Mouse (Mus musculus) heart, embryonic 11.5 days (tissue): Measurements from ENCODE around the gene Slx4ip. TPM values are rescaled to one million over a fixed set of nuclear protein-coding genes. Genes with fewer than 3 reads are reported as not detected.

Experiments
- ATAC-seq: fragments of 200-750 bp; cut with Nextera tagmentation; replicated peaks from 2 replicates; pipeline ENCODE4 v1.8.0; 2017; ENCODE audit warnings: moderate library complexity; ENCODE audit not compliant: insufficient number of reproducible peaks, low FRiP score, low TSS enrichment
- H3K27ac ChIP-seq: fragments of 300-500 bp; sonication (generic); 2 replicates; pipeline ENCODE4 v1.5.1; 2014; ENCODE audit warnings: mild to moderate bottlenecking, low read depth, low read length
- H3K27me3 ChIP-seq: fragments of 300-500 bp; sonication (generic); 2 replicates; pipeline ENCODE4 v1.6.1; 2014; ENCODE audit warnings: mild to moderate bottlenecking, low read length, mixed read lengths; ENCODE audit not compliant: control insufficient read depth, insufficient read depth
- H3K36me3 ChIP-seq: fragments of 300-500 bp; sonication (generic); 2 replicates; pipeline ENCODE4 v1.6.1; 2014; ENCODE audit warnings: mild to moderate bottlenecking, low read length, moderate library complexity, mixed read lengths; ENCODE audit not compliant: control insufficient read depth, insufficient read depth
- H3K4me1 ChIP-seq: fragments of 300-500 bp; sonication (generic); 2 replicates; pipeline ENCODE4 v1.6.1; 2014; ENCODE audit warnings: low read length; ENCODE audit not compliant: control insufficient read depth, insufficient read depth
- H3K4me2 ChIP-seq: fragments of 300-500 bp; sonication (generic); 2 replicates; pipeline ENCODE4 v1.6.1; 2014; ENCODE audit warnings: mild to moderate bottlenecking, moderate library complexity
- H3K4me3 ChIP-seq: fragments of 300-500 bp; sonication (generic); 2 replicates; pipeline ENCODE4 v1.5.1; 2014; ENCODE audit warnings: low read depth, low read length
- H3K9ac ChIP-seq: fragments of 300-500 bp; sonication (generic); 2 replicates; pipeline ENCODE4 v1.6.1; 2014; ENCODE audit warnings: mild to moderate bottlenecking, low read depth, low read length, moderate library complexity
- H3K9me3 ChIP-seq: fragments of 300-500 bp; sonication (generic); replicated peaks from 2 replicates; pipeline ENCODE4 v1.6.1; 2016; ENCODE audit warnings: low read length; ENCODE audit not compliant: control insufficient read depth
- WGBS: fragments of 180-500 bp; shearing (Covaris S2); extraction: QIAGEN DNeasy Blood & Tissue Kit; methylation state at CpG from one replicate; pipeline ENCODE4 v1.1.7; 2014; ENCODE audit not compliant: insufficient replicate concordance; 5-methylcytosine and 5-hydroxymethylcytosine counted together
- polyA plus RNA-seq: library from polyadenylated mRNA; unstranded; fragments of >200 nt; fragmentation: Nextera tagmentation; extraction: Ambion mirVana; gene quantifications from 2 replicates; pipeline ENCODE4 v1.2.1, GENCODE M21; 2014

Slx4ip gene
- polyA plus RNA-seq, 1 experiment from 2014 or later: 5.9 TPM

DNA sequence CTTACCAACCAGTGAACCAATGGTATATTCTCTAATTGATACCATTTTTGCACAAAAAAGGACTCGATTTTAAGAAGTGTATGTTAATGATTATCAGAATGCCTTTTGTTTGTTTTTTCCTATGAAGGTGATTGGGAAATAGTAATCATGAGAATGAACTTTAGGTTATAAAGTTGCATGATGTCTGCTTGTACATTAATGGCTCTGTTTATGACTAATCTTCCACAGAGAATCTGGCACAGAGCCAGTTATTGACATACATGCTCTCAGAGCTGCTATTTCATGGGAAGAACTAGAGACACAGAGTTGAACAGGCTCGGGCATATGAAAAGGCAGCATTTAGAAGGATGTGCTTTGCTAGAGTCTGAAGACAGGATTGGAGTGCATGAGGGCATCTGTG is 5.1 kb downstream of the Slx4ip start:
- Histone ChIP-seq H3K27ac (no peak overlapping the region), H3K36me3 (no peaks in the 10 kb centered on the region), H3K9me3 (no peaks in the 10 kb centered on the region), H3K4me3 (no peak overlapping the region), H3K4me1 (no peaks in the 10 kb centered on the region; the same call in 1 of the 2 replicates), H3K4me2 (no peak overlapping the region), H3K27me3 (no peaks in the 10 kb centered on the region), H3K9ac (no peak overlapping the region)
- ATAC-seq: no peak
- WGBS: 78% methylated on average over 2 of the region's 2 CpGs

DNA sequence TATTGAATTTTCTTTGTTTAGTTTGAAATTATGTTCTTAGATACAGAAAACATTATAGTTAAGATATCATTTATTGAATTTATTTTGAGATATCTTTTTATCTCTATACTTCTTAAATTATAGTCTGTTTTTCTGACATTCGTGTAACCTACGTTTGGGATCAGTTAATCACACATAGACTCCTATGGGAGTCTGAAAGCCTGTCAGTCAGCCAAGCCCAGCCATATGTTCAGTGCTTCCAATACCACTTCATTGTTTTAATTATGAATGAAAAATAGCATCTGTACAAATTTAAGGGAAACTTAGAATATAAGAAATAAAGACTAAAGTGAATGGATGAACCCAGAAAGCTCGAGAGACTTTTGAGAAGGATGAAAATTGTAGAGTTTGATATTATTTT is 17.6 kb downstream of the Slx4ip start:
- H3K27me3 ChIP-seq: no peaks in the 10 kb centered on the region
- ATAC-seq: no peak
- WGBS: 79% methylated on average over 3 of the region's 3 CpGs
- peaks cover 5% of the 10 kb centered on the region; the same call in 1 of the 2 replicates for H3K4me1 ChIP-seq
- H3K9me3 ChIP-seq: no peaks in the 10 kb centered on the region
- peaks cover 3% of the 10 kb centered on the region; the same call in 1 of the 2 replicates for H3K36me3 ChIP-seq
- H3K4me2 ChIP-seq: no peak overlapping the region
- no peak overlapping the region for H3K27ac ChIP-seq
- no peak overlapping the region for H3K4me3 ChIP-seq
- no peak overlapping the region for H3K9ac ChIP-seq

DNA sequence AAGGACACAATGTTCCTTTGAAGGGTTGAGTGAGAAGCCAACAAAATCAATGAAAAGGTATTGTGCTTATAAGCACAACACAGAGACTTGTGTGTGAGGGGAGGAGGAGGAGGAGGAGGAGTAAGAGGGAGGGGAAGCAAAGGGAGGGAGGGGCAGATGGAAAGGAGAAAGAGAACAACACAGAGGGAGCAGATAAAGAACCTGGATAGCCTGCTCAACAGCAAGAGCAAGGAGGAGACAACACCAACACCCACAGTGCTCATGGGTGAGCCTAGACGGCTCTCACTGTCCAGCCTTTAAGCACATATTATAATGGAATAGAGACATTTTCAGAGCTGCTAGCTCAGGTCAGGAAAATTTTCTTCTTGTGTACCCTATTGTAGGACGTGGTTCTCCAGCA is 18.3 kb downstream of the Slx4ip start:
- Histone ChIP-seq H3K4me2 (no peak overlapping the region), H3K9ac (no peak overlapping the region), H3K27ac (no peak overlapping the region), H3K4me1 (peaks cover 5% of the 10 kb centered on the region; the same call in 1 of the 2 replicates), H3K27me3 (no peaks in the 10 kb centered on the region), H3K36me3 (peaks cover 3% of the 10 kb centered on the region; the same call in 1 of the 2 replicates), H3K4me3 (no peak overlapping the region), H3K9me3 (no peaks in the 10 kb centered on the region)
- no peak for ATAC-seq
- 62% methylated on average over 2 of the region's 2 CpGs for WGBS

DNA sequence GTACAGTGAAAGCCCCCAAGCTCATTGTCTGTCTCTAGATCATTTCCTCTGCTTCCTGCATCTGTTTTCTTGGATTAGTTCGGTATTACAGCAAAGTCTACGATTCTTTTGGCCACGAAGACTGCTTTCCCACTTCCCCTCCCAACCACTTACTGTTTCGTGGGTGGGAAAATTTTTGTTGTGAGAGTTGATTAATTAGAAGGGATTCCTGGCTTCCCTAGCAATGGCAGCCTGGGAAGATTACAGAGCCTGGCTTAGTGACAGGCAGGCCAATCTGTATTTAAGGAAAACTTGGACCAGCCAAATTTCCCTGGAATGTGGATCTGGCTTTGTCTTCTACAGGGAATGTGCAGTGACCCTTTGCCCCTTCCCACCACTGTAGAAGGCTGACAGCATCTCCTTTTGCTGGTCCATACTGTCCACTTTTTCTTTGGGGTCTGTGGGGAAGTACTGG is 21.0 kb downstream of the Slx4ip start:
- 34% methylated on average over 4 of the region's 4 CpGs for WGBS
- Histone ChIP-seq H3K36me3 (no peaks in the 10 kb centered on the region), H3K4me2 (no peak overlapping the region), H3K27ac (no peak overlapping the region), H3K4me1 (peaks cover 5% of the 10 kb centered on the region; the same call in 1 of the 2 replicates), H3K4me3 (no peak overlapping the region), H3K9me3 (no peaks in the 10 kb centered on the region), H3K9ac (no peak overlapping the region), H3K27me3 (no peaks in the 10 kb centered on the region)
- ATAC-seq: no peak

DNA sequence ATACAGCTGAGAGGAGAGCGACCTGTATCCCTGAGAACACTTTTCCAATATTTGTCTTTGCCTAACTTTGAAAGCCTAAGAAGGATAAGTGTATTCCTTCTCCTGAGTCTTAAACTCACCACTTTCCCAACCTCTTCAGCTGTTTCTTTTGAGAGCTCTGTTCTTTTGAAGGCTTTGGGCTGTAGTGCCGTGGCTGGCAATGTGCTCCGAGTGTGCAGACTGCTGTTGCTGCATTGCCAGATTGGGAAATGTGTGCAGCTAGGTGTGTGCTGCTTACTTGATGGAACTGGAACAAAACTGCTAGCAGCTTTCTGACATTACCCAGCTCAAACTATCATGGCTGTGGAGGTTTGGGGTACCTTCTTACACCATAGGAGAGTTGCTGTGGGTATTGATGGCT is 22.0 kb downstream of the Slx4ip start:
- no peaks in the 10 kb centered on the region for H3K36me3 ChIP-seq
- 79% methylated on average over 3 of the region's 3 CpGs for WGBS
- H3K9ac ChIP-seq: no peak overlapping the region
- no peak overlapping the region for H3K4me3 ChIP-seq
- H3K4me2 ChIP-seq: no peak overlapping the region
- no peaks in the 10 kb centered on the region for H3K27me3 ChIP-seq
- no peak for ATAC-seq
- no peaks in the 10 kb centered on the region for H3K9me3 ChIP-seq
- H3K27ac ChIP-seq: no peak overlapping the region
- peaks cover 5% of the 10 kb centered on the region; the same call in 1 of the 2 replicates for H3K4me1 ChIP-seq

DNA sequence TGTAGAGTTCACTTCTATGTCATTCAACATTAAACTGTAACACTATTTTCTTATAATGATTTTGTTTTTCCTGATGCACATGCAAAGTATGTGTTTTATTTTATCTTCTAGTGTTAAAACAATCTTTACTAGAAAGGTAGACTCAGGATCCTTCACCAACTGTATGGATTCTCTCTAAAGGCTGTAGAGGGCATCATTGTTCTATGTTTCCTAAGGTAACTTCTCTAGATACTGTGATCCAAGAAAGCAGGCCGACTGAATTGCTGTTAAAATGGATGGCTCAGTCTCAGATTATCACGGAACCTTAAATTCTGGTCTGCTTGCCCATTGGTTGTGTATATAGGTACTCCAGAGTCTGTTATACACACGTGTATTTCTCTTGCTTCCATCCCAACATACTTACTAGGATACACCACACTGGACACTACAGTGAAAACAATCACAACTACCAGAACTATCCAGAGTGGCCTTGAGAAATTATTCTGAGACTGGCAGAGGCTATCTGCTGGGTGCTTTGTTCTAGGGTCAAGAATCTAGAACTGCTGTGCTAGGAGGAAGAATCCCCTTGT is 23.4 kb downstream of the Slx4ip start:
- 55% methylated on average over 3 of the region's 3 CpGs for WGBS
- H3K4me1 ChIP-seq: peaks cover 5% of the 10 kb centered on the region; the same call in 1 of the 2 replicates
- H3K9me3 ChIP-seq: no peaks in the 10 kb centered on the region
- H3K4me2 ChIP-seq: no peak overlapping the region
- no peak overlapping the region for H3K4me3 ChIP-seq
- no peaks in the 10 kb centered on the region for H3K27me3 ChIP-seq
- no peaks in the 10 kb centered on the region for H3K36me3 ChIP-seq
- no peak overlapping the region for H3K9ac ChIP-seq
- no peak for ATAC-seq
- no peak overlapping the region for H3K27ac ChIP-seq

DNA sequence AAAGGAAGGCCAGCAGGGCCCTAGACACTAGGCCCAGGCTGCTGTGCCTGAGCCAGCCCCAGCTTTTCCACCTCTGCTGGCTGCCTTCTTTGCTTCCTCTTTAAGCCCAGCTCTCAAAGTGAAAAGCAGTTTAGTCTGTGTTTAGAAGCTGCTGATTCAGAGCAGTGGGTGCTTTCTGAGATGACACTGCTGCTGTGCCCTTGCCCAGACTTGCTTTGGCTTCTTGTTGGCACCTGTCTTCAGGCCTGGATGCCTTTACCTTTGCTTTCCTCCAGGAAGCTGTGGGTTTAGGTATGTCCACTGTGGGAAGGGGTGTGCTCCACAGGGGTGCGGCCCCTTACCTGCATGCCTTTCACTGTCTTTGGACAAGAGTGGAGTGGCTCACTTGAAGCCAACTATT is 28.4 kb downstream of the Slx4ip start:
- Histone ChIP-seq H3K4me3 (no peak overlapping the region), H3K36me3 (no peaks in the 10 kb centered on the region), H3K27me3 (no peaks in the 10 kb centered on the region), H3K9ac (no peak overlapping the region), H3K4me1 (peaks cover 6% of the 10 kb centered on the region; the same call in 1 of the 2 replicates), H3K27ac (no peak overlapping the region), H3K4me2 (no peak overlapping the region), H3K9me3 (no peaks in the 10 kb centered on the region)
- WGBS: 96% methylated on average over 1 of the region's 1 CpGs
- ATAC-seq: no peak

DNA sequence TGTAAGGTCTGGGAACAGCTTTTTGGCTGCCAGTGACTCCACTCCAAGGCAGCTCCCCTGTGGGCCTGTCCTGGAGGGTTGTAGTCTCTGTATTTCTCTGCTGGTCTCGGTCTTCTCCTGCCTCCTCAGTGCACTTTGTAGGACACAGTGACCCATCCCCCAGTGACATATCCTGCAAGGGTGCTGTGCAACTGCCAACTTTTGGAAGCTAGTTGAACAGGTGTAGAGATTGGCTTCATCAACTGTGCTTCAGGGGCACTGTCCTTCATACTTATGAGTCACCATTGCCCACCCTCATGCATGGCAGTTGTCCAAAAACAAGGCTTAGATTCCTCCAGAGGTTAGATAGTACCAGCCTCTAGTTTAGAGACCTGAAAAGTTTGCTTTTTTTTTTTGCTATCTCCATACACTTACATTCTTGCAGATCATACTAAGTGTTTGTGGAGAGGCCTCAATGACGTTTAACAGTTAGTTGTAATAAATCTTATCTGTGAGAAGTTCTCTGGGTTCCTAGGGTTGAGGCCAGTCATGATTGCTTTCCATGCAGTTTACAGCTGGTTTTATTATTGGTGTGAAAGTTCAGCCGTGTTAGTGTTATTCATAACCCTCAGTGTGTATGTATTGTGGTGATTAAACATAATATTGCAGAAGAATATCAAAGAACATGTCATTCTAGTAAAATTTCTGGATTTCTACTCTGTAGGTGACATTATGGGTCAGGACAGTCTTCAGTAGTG is 29.4 kb downstream of the Slx4ip start:
- Histone ChIP-seq H3K36me3 (no peaks in the 10 kb centered on the region), H3K9me3 (no peaks in the 10 kb centered on the region), H3K9ac (no peak overlapping the region), H3K4me3 (no peak overlapping the region), H3K27ac (no peak overlapping the region), H3K27me3 (no peaks in the 10 kb centered on the region), H3K4me1 (peaks cover 6% of the 10 kb centered on the region; the same call in 1 of the 2 replicates), H3K4me2 (no peak overlapping the region)
- no peak for ATAC-seq
- 71% methylated on average over 3 of the region's 3 CpGs for WGBS
